Mouse (Mus musculus): Measurements from ENCODE around the gene Tma7.

Tma7 gene

DNA sequence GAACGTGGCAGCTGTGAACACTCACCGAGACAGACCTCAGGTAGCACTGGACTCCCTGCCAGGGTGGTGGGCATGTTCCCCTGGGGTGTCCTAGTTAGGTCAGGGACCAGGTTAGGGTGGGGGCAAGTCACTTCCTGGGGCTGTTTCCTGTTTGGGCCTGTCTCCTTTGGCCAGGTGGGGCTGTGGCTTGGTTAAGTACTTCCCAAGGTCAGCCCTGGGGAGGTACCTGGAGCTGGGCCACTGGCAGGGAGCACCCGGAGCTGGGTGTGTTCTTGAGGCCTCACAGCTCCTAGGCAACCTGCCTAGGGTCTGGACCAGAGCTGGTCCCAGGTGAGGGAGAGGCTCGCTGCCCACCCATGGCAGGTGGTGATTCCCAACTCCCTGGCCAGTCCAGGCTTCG lies 53.5 kb downstream of the Tma7 start:
- in situ Hi-C loops (cut with MboI; ENCODE audit: low pct_unique_long_range_greater_than_20kb in 1 of 2, low sequenced_read_pairs in 2 of 2, unreplicated experiment in 1 of 2): no loop called here

GRCm38 (mm10) chr9:109028421-109028820 lies 54.0 kb downstream of the Tma7 start:
- in situ Hi-C loops (cut with MboI; ENCODE audit: low pct_unique_long_range_greater_than_20kb in 1 of 2, low sequenced_read_pairs in 2 of 2, unreplicated experiment in 1 of 2): no loop called here

DNA sequence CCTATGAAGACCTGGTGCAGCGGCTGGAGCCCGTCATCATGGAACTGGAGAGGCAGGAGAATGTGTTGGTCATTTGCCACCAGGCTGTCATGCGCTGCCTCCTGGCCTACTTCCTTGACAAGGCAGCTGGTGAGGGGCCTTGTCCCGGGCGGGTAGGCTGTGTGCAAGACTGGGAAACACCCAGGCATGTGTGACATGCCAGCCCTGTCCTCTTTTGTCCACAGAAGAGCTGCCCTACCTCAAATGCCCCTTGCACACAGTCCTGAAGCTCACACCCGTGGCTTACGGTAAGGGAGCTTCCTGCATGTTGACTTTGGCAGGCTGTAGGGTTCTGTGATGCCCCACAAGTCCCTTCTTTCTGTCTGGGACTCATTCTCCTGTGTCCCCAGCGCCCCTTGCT lies 54.9 kb downstream of the Tma7 start:
- in situ Hi-C loops (cut with MboI; ENCODE audit: low pct_unique_long_range_greater_than_20kb in 1 of 2, low sequenced_read_pairs in 2 of 2, unreplicated experiment in 1 of 2): no loop called here

Measured in mouse embryonic stem cell (cell line).